Mouse (Mus musculus) adrenal gland, adult (tissue): ENCODE measurements around the gene Optn.
"Not testable (repeated sequence)": the region's sequence is repeated elsewhere in the genome, so short reads cannot be mapped to it uniquely, and the experiment has no call there.

Experiments
- DNase-seq, 2 experiments: peaks; one replicate each; pipeline ENCODE4 v3.0.0; 2022 to 2023; ENCODE audit warnings: low spot score in 1 of 2; ENCODE audit not compliant: inconsistent age in 2 of 2

Gene Optn

GRCm38 (mm10) chr2:5063299-5064205, at the start of gene Optn:
Optn (minus strand) TSS chr2:5064051.
- DNase-seq: peak; percentile 94 to 97

GRCm38 (mm10) chr2:5112785-5113291, 49.0 kb upstream of the Optn start:
- DNase-seq: no peak

GRCm38 (mm10) chr2:5102891-5103290, 39.0 kb upstream of the Optn start:
- no peak for DNase-seq

- no peak for DNase-seq
Observed at GRCm38 (mm10) chr2:5101743-5102245, 37.9 kb upstream of the Optn start.

GRCm38 (mm10) chr2:5099176-5099575, 35.3 kb upstream of the Optn start:
- no peak for DNase-seq

- DNase-seq: no peak
Observed at GRCm38 (mm10) chr2:5097786-5098445, 34.1 kb upstream of the Optn start.

GRCm38 (mm10) chr2:5095316-5095715, 31.5 kb upstream of the Optn start:
- DNase-seq: no peak

GRCm38 (mm10) chr2:5094876-5095275, 31.0 kb upstream of the Optn start:
- DNase-seq: no peak

- peak in 1 of 2 experiments; percentile 59 for DNase-seq
Observed at GRCm38 (mm10) chr2:5090385-5090784, 26.5 kb upstream of the Optn start.

- peak in 1 of 2 experiments; percentile 30 for DNase-seq
Observed at GRCm38 (mm10) chr2:5087667-5088066, 23.8 kb upstream of the Optn start.

- no peak for DNase-seq
Observed at GRCm38 (mm10) chr2:5083739-5084138, 19.9 kb upstream of the Optn start.

GRCm38 (mm10) chr2:5080053-5080787, 16.4 kb upstream of the Optn start:
- peak; percentile 49 to 82 for DNase-seq

GRCm38 (mm10) chr2:5077937-5078336, 14.1 kb upstream of the Optn start:
- DNase-seq: no peak

- no peak for DNase-seq
Observed at GRCm38 (mm10) chr2:5077490-5077889, 13.6 kb upstream of the Optn start.

GRCm38 (mm10) chr2:5075856-5076255, 12.0 kb upstream of the Optn start:
- no peak for DNase-seq

- DNase-seq: no peak
Observed at GRCm38 (mm10) chr2:5075432-5075831, 11.6 kb upstream of the Optn start.

- DNase-seq: no peak
Observed at GRCm38 (mm10) chr2:5073785-5074184, 9.9 kb upstream of the Optn start.

GRCm38 (mm10) chr2:5067951-5068350, 4.1 kb upstream of the Optn start:
- no peak for DNase-seq

- DNase-seq: not testable (repeated sequence)
Observed at GRCm38 (mm10) chr2:5067254-5067653, 3.4 kb upstream of the Optn start.

- no peak for DNase-seq
Observed at GRCm38 (mm10) chr2:5064247-5064646, 396 bp upstream of the Optn start.
